Mouse (Mus musculus): ENCODE measurements at regions not wholly inside any gene's neighbourhood (a gene's known extent, or its start where the extent isn't known, plus 50 kb on each side); places are given as distances from the start of the nearest gene placed in this dataset.

- TF ChIP-seq CTCF (IDR thresholded peaks at IDR 0.05; ENCODE audit: control insufficient read depth, insufficient read depth, low read length) = no peak
- TF ChIP-seq POLR2A (IDR thresholded peaks at IDR 0.05; ENCODE audit: borderline replicate concordance, control insufficient read depth, low read depth, low read length) = no peak
These were observed 126.4 kb upstream of the Camk1g start for GRCm38 (mm10) chr1:193496265-193497183.
